Mouse (Mus musculus) embryonic facial prominence, embryonic 11.5 days (tissue): ENCODE results near the gene Acbd4. TPM values are rescaled to one million over a fixed set of nuclear protein-coding genes. Genes with fewer than 3 reads are reported as not detected.

Source experiments
- ATAC-seq: fragments of 200-750 bp; cut with Nextera tagmentation; replicated peaks from 2 replicates; pipeline ENCODE4 v1.8.0; 2017; ENCODE audit warnings: low read depth; ENCODE audit not compliant: insufficient number of reproducible peaks, low FRiP score, low TSS enrichment
- DNase-seq: peaks from one replicate; pipeline ENCODE4 v3.0.0-alpha.2; 2015; ENCODE audit warnings: low spot score
- H3K27ac ChIP-seq: fragments of 300-500 bp; sonication (generic); replicated peaks from 2 replicates; pipeline ENCODE4 v1.5.1; 2014; ENCODE audit warnings: mild to moderate bottlenecking, low read depth, low read length, control low read depth
- H3K27me3 ChIP-seq: fragments of 300-500 bp; sonication (generic); 2 replicates; pipeline ENCODE4 v1.6.1; 2014; ENCODE audit warnings: mild to moderate bottlenecking, low read length, moderate library complexity, mixed read lengths; ENCODE audit not compliant: control insufficient read depth, insufficient read depth
- H3K36me3 ChIP-seq: fragments of 300-500 bp; sonication (generic); replicated peaks from 2 replicates; pipeline ENCODE4 v1.6.1; 2014; ENCODE audit warnings: low read depth, mild to moderate bottlenecking, low read length, moderate library complexity, mixed read lengths; ENCODE audit not compliant: control insufficient read depth, insufficient read depth
- H3K4me1 ChIP-seq: fragments of 300-500 bp; sonication (generic); 2 replicates; pipeline ENCODE4 v1.6.1; 2014; ENCODE audit warnings: low read length, mixed read lengths; ENCODE audit not compliant: control insufficient read depth, insufficient read depth
- H3K4me2 ChIP-seq: fragments of 300-500 bp; sonication (generic); 2 replicates; pipeline ENCODE4 v1.6.1; 2014; ENCODE audit warnings: low read depth, mild to moderate bottlenecking, control low read depth, low read length, moderate library complexity
- H3K4me3 ChIP-seq: fragments of 300-500 bp; sonication (generic); 2 replicates; pipeline ENCODE4 v1.5.1; 2014; ENCODE audit warnings: low read depth, low read length, control low read depth
- H3K9ac ChIP-seq: fragments of 300-500 bp; sonication (generic); replicated peaks from 2 replicates; pipeline ENCODE4 v1.6.1; 2014; ENCODE audit warnings: mild to moderate bottlenecking, control low read depth, low read length
- H3K9me3 ChIP-seq: fragments of 300-500 bp; sonication (generic); replicated peaks from 2 replicates; pipeline ENCODE4 v1.6.1; 2016; ENCODE audit warnings: mild to moderate bottlenecking, low read length, inconsistent platforms, mixed read lengths; ENCODE audit not compliant: control insufficient read depth
- WGBS: fragments of 180-500 bp; shearing (Covaris S2); extraction: QIAGEN DNeasy Blood & Tissue Kit; methylation state at CpG from one replicate; pipeline ENCODE4 v1.1.7; 2014; 5-methylcytosine and 5-hydroxymethylcytosine counted together
- polyA plus RNA-seq: library from polyadenylated mRNA; unstranded; fragments of >200 nt; fragmentation: Nextera tagmentation; extraction: Ambion mirVana; gene quantifications from 2 replicates; pipeline ENCODE4 v1.2.1, GENCODE M21; 2014

The Acbd4 gene
- polyA plus RNA-seq, 1 experiment from 2014 or later, result 7.8 TPM

- DNase-seq, result peak; percentile 63
- no peaks in the 10 kb centered on the region for H3K36me3 ChIP-seq
- peak overlapping the region; percentile 65 for H3K4me2 ChIP-seq
- peak overlapping the region; percentile 28 for H3K4me3 ChIP-seq
- H3K9me3 ChIP-seq, result no peaks in the 10 kb centered on the region
- peaks cover 8% of the 10 kb centered on the region; the same call in 1 of the 2 replicates for H3K4me1 ChIP-seq
- H3K27me3 ChIP-seq, result peaks cover 3% of the 10 kb centered on the region; the same call in 1 of the 2 replicates
- WGBS, result 2% methylated on average over 28 of the region's 28 CpGs
- no peak overlapping the region; the same call in 1 of the 2 replicates for H3K27ac ChIP-seq
- ATAC-seq, result no peak
- peak overlapping the region; percentile 49 for H3K9ac ChIP-seq
These were observed 10.5 kb downstream of the Acbd4 start for GRCm38 (mm10) chr11:103111881-103112551.

DNA sequence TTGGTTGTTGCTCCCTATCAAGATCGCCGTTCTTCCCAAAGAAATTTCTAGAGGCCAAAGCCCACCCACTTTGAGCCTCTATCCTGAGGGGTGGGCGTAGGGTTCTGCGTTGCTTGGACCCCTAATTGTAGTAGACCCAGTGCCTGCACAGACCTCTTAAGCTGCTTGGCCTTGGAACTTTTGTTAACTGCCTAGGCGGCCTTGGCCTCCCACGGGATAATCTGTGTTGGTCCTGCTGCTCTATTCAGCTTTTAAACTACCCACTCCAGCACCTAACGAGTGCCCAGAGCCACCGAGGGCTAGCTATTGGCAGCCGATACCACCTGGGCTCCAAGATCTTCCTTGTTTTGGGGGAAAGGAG lies 11.1 kb downstream of the Acbd4 start:
- Histone ChIP-seq H3K4me1 (peaks cover 8% of the 10 kb centered on the region; the same call in 1 of the 2 replicates), H3K4me3 (peak overlapping the region; percentile 28), H3K4me2 (peak overlapping the region; percentile 65), H3K36me3 (no peaks in the 10 kb centered on the region), H3K27ac (no peak overlapping the region; the same call in 1 of the 2 replicates), H3K9ac (peak overlapping the region; percentile 49), H3K27me3 (peaks cover 3% of the 10 kb centered on the region; the same call in 1 of the 2 replicates), H3K9me3 (no peaks in the 10 kb centered on the region)
- no peak for ATAC-seq
- 11% methylated on average over 9 of the region's 9 CpGs for WGBS
- DNase-seq, result no peak

DNA sequence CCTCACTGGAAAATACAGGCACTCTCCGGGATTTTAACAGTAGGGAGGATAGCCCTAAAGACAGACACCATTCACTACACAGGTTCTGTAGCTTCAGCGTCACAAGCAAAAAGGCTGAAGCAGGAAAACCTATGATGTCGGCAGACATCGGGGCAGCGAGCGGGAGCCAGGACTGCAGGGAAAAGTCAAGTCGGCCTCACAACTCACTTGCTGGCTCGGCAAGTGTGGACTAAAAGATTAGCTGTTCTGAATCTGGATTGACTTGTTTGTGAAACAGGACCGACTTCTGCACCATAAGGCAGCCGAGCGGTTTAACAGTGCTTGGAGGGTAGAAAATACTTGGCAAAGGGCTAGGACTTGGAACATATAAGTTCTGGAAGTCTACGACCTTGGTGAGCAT lies 11.5 kb downstream of the Acbd4 start:
- H3K4me2 ChIP-seq, result no peak overlapping the region
- no peak overlapping the region for H3K4me3 ChIP-seq
- WGBS, result 33% methylated on average over 12 of the region's 12 CpGs
- H3K27me3 ChIP-seq, result peaks cover 3% of the 10 kb centered on the region; the same call in 1 of the 2 replicates
- no peak overlapping the region for H3K9ac ChIP-seq
- ATAC-seq, result no peak
- H3K27ac ChIP-seq, result no peak overlapping the region
- H3K36me3 ChIP-seq, result no peaks in the 10 kb centered on the region
- H3K4me1 ChIP-seq, result peaks cover 8% of the 10 kb centered on the region; the same call in 1 of the 2 replicates
- H3K9me3 ChIP-seq, result no peaks in the 10 kb centered on the region
- DNase-seq, result no peak

DNA sequence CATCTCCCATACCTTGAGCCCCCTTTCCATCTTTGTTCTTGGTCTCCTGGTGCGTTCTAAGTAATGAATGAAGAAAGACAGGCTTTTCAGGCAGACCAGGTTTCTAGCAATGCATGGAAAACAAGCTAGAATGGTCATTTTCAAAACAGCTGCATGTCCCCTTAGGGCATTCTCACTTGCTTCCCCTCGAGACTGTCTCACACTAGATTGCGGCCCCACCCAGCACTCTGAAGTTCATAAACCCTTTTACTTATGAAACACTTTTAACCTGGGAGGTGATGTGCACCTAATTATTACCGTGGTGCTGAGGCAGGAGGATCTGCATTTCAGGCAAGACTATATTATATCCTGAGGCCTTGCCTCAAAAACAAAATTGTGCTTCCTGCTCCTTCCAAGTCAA lies 12.3 kb downstream of the Acbd4 start:
- Histone ChIP-seq H3K4me1 (peaks cover 8% of the 10 kb centered on the region; the same call in 1 of the 2 replicates), H3K27ac (no peak overlapping the region), H3K9me3 (no peaks in the 10 kb centered on the region), H3K36me3 (no peaks in the 10 kb centered on the region), H3K4me3 (no peak overlapping the region), H3K27me3 (peaks cover 3% of the 10 kb centered on the region; the same call in 1 of the 2 replicates), H3K9ac (no peak overlapping the region), H3K4me2 (no peak overlapping the region)
- ATAC-seq (no peak), DNase-seq (no peak)
- 69% methylated on average over 4 of the region's 4 CpGs for WGBS

DNA sequence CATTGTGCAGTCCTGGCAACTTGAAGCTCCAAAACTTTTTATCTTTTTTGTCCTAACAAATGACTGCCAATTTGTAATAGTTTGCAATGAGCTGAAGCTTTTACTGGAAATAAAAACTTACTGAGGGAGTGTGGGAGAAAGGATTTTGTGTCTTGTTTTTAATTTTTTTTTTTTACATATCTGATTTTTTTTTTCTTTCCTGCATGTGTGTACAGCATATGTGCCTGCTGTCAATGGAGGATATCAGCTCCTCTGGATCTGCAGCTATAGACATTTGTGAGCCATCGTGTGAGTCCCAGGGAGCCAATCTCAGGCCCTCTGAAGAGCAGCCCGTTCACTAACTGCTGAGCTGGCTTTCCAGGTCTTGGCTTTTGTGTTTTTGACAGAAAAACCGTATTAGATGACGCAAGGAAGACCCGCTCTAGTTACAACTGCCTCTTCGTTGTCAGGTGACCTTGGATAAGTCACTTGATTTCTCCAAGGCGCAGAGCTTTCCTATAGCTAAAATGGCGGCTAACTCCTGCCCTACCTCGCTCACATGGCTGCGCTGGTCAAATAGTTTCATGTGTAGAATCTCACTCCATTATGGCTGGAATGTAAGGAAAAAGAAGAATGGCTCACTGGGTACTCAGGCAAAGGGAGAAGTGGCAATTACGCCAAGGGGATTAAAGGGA lies 12.9 kb downstream of the Acbd4 start:
- Histone ChIP-seq H3K9me3 (no peaks in the 10 kb centered on the region), H3K36me3 (no peaks in the 10 kb centered on the region), H3K9ac (peak overlapping the region; percentile 88), H3K4me2 (peak overlapping the region; percentile 78), H3K4me3 (peak overlapping the region; percentile 56), H3K4me1 (peaks cover 8% of the 10 kb centered on the region; the same call in 1 of the 2 replicates), H3K27me3 (peaks cover 3% of the 10 kb centered on the region; the same call in 1 of the 2 replicates), H3K27ac (peak overlapping the region; percentile 72)
- DNase-seq (no peak), ATAC-seq (no peak)
- 91% methylated on average over 11 of the region's 11 CpGs for WGBS

GRCm38 (mm10) chr11:103115163-103116007 lies 13.9 kb downstream of the Acbd4 start:
- H3K27ac ChIP-seq, result peak overlapping the region; percentile 72

DNA sequence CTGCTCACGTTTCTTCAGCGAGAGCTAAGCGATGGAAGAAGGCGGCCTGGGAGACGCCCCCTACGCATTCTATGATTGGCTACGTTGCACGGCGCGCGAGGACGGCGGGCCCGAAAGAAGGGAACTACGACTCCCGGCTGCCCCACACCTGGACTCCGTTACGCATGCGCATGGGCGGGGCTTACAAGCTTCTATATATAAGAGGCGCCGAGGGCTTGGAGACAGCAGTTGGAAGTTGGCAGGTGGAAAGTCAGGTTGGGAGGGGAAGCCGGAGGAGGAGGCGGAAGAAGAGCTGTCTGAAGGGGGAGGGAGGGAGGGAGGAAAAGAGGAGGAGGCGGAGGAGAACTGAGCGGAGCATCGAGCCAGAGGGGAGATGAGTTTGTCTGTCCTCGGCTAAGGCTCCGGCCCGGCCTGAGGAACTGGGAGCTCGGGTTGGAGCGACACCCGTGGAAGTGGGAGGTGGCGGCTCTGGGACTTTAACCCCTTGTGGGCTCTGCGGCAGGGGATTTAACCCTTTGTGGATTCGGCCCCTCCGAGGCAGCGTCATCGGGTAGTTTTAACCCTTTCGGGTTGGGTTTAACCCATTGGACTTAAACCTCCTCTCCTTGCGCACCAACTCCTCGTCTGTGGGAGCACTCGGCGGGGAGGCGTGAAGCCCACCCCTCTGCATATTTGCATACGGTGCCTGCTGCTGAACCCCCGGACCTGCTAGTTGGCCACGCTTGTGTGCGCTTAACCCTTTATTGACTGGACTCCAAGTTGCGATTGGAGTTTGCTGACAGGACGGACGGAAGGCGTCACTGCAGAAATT lies 14.7 kb downstream of the Acbd4 start, which contains the start of gene Hexim1:
Hexim1 (plus strand) TSS at position 224 of the 811 bp plus-strand sequence.
- peak within 1 kb of the TSS; percentile 72 for H3K27ac ChIP-seq
- H3K4me1 ChIP-seq, result peaks cover 8% of the 10 kb centered on the region; the same call in 1 of the 2 replicates
- peaks cover 2% of the 10 kb centered on the region; the same call in 1 of the 2 replicates for H3K27me3 ChIP-seq
- under 1% methylated on average over 53 of the region's 53 CpGs for WGBS
- peak within 1 kb of the TSS; percentile 62 for H3K4me3 ChIP-seq
- no peaks in the 10 kb centered on the region for H3K36me3 ChIP-seq
- H3K9me3 ChIP-seq, result no peaks in the 10 kb centered on the region
- ATAC-seq (peak; percentile 94), DNase-seq (peak; percentile 100)
- H3K9ac ChIP-seq, result peak within 1 kb of the TSS; percentile 88
- H3K4me2 ChIP-seq, result peak within 1 kb of the TSS; percentile 81

More at GRCm38 (mm10) chr11:103115163-103116007, 13.9 kb downstream of the Acbd4 start:
- peaks cover 3% of the 10 kb centered on the region; the same call in 1 of the 2 replicates for H3K27me3 ChIP-seq
- no peaks in the 10 kb centered on the region for H3K9me3 ChIP-seq
- WGBS, result under 1% methylated on average over 34 of the region's 34 CpGs
- H3K9ac ChIP-seq, result peak overlapping the region; percentile 88
- H3K4me2 ChIP-seq, result peak overlapping the region; percentile 78
- H3K36me3 ChIP-seq, result no peaks in the 10 kb centered on the region
- DNase-seq (peak; percentile 87), ATAC-seq (peak; percentile 74)
- peaks cover 8% of the 10 kb centered on the region; the same call in 1 of the 2 replicates for H3K4me1 ChIP-seq
- H3K4me3 ChIP-seq, result peak overlapping the region; percentile 56
